Mouse (Mus musculus): ENCODE measurements around the gene Timm8b.
"Not testable (repeated sequence)": the region's sequence is repeated elsewhere in the genome, so short reads cannot be mapped to it uniquely, and the experiment has no call there.

Gene Timm8b

DNA sequence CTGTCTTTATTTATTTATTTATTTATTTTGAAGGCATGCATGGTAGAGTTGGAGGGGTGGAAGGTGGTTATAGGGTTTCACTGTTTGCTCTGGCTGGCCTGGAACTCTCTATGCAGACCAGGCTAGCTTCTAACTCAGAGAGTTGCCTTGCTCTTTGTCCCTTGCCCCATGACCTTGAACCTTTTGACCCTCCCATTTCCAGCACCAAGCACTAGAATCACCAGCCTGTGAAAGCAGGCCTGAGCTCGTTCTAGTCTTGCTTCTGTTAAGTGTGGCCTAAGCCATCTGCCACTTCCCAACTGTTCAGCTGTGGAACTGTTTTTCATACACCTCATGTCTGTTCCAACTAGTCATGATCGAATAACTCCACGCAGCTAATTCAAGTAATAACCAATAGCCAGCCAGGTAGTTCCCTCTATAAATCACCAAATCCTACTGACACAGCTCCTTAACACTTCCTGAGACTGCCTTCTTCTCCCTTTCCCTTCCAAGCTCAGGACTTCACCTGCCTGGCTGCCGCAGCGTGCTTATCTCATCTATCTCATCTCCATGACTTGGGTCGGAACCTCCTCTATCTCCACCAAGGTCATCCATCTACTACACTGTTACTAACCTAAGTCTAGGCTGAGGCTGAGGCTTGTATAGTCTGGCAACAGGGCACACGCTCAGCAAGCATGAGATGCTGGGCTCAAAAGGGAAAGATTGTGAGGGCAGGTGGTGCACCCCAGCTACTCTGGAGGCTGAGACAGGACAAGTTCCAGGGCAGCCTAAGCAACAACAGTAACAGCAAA, 1.5 kb upstream of the Timm8b start:
- no peak for DNase-seq

- no peak for DNase-seq
Measured at GRCm38 (mm10) chr9:50603998-50604324, 251 bp downstream of the Timm8b start.

DNA sequence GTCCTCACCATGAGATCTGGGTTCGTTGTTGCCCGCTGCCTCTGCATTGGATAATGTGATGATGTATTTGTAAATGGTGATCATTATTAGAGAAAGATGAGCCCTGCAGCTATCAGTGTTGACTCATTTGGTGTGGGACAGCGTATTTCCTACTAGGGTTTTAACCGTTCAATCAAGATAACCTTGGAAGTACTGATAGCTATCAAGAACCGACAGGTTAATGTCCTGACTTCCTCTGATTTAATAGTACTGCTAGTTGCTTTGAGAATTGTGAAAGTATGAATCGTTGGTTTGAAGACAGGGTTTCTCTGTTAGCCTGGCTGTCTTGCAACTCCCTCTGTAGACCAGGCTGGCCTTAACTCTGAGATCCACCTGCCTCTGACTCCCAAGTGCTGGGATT, 628 bp downstream of the Timm8b start:
- DNase-seq, result no peak

DNA sequence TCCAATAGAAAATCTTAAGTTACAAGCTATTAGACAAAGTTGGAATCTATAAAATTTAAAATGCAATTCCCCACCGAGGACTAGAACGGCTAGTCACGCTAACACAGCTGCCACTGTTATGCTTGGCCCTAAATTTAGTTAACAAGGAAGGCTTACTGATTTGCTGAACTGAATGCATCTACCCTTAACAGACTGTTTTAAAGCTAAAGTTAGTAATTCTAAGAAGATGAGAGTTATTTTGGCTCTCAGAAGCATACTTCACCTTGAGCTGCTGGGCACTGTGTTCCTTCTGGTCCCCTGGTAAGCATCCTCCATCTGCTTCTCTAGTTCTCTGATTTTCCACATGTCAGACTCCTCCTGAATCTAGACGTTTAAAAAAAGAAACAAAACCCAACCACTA, 8.4 kb downstream of the Timm8b start:
- DNase-seq, result no peak

- DNase-seq, result no peak
Measured at GRCm38 (mm10) chr9:50616161-50616560, 12.5 kb downstream of the Timm8b start.

- DNase-seq, result peak; percentile 90
Measured at GRCm38 (mm10) chr9:50616766-50617603, 13.3 kb downstream of the Timm8b start, which contains the start of the genes Pih1d2 and Nkapd1. Gene Pih1d2 (plus strand): TSS chr9:50617321. Gene Nkapd1 (minus strand): TSS chr9:50617464.

- no peak for DNase-seq
Measured at GRCm38 (mm10) chr9:50617794-50618330, 14.2 kb downstream of the Timm8b start.

- not testable (repeated sequence) for DNase-seq
Measured at GRCm38 (mm10) chr9:50630903-50631302, 27.2 kb downstream of the Timm8b start.

DNA sequence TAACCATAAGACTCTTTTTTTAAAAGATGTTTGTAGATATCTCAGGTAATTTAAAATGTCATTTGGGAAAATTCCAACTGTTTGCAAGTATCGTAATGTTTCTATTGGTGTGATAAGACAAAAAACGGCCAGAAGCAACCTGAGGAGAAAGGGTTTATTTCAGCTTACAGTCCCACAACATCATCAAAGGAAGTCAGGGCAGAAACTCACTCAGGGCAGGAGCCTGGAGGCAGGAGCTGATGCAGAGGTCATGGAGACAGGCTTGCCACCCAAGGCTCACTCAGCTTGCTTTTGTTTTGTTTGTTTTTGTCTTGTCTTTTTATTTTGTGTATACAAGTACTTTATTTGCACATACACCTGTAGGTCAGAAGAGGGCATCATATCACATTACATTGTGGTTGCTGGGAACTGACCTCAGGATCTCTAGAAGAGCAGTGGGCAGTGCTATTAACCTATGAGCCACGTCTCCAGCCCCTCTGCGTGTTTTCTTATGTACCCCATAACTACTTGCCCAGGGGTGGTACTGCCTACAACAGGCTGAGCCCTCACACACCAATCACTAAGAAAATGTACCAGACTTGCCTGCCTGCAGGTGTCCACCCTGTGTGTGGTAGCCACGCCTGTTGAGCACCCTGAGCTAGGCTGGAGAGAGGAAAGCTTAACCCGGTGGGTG, 28.4 kb downstream of the Timm8b start:
- no peak for DNase-seq

DNA sequence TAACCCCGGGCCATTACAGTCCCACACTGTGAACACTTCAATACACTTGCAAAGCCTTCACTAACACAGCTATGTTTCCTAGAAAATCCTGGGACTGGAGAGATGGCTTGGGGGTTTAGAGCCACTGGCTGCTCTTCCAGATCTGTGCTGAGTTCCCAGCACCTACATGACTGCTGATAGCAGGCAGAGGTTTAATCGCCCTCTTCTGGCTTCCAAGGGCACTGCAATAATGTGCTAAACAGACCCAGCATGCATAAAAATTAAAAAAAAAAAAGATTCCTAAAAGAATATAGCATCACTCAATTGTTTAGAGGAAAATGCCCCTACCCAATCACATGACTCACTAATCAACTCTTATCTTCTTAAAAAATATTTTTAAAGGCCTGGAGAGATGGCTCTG, 29.3 kb downstream of the Timm8b start:
- DNase-seq, result peak in 1 of 2 experiments; percentile 29

DNA sequence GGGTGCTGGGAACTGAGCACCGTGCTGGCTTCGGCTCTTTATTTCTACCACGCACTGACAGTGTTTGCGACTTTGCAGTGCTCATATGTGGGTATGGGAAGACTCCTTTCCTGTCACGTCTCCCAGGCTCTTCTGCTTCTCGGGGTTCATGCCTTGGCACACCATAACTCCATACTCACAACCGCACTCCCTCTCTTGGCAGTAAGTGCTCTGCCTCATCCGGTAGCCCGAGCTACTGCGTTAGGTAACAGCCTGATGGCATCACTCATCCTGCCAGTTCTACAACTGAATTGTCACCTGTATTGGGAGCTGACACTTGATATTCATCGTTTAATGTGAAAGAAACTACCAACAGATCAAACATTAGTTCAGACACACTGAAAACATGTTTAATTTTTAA, 30.6 kb downstream of the Timm8b start:
- no peak for DNase-seq

GRCm38 (mm10) chr9:50646826-50647370, 43.2 kb downstream of the Timm8b start:
- DNase-seq, result no peak

DNA sequence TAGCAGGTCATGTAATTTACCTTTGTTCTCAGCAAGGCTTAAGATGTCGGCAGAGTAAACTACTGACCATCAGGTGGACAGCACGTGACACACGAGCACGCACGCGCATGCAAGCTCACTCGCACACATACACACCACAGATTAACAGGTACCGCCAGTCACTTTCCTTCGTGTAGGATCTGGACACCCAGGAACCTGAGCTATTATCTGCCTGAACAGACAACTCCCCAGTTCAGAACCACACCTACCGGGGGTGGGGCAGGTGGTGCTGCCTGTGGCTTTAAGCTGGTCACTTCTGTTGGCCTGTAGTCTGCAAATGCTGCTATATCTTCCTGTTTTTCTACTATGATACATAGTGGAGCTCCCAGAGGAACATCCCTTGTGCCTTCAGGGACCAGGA, 46.8 kb downstream of the Timm8b start:
- no peak for DNase-seq

Data from cerebellum, postnatal 25 days (tissue).